Mouse (Mus musculus) small intestine, adult 2 months (tissue): Measurements from ENCODE around the gene Prkch. TPM values are rescaled to one million over a fixed set of nuclear protein-coding genes. Genes with fewer than 3 reads are reported as not detected.

Source experiments
- H3K27ac ChIP-seq: fragments of 200-500 bp; 2 replicates; pipeline ENCODE4 v1.5.1; 2012; ENCODE audit warnings: low read depth, low read length, control low read depth, inconsistent platforms; ENCODE audit not compliant: insufficient read depth
- H3K27me3 ChIP-seq: fragments of 200-500 bp; 2 replicates; pipeline ENCODE4 v1.6.1; 2012; ENCODE audit warnings: mild to moderate bottlenecking, moderate library complexity, low read length, inconsistent platforms; ENCODE audit not compliant: control insufficient read depth, insufficient read depth
- H3K36me3 ChIP-seq: fragments of 200-500 bp; 2 replicates; pipeline ENCODE4 v1.6.1; 2012; ENCODE audit warnings: mild to moderate bottlenecking, low read length, control low read depth, inconsistent platforms; ENCODE audit not compliant: control insufficient read depth, insufficient read depth
- H3K4me1 ChIP-seq: fragments of 200-500 bp; 2 replicates; pipeline ENCODE4 v1.6.1; 2012; ENCODE audit warnings: low read length, inconsistent platforms, mixed read lengths; ENCODE audit not compliant: control insufficient read depth, insufficient read depth, insufficient read length
- H3K4me3 ChIP-seq: fragments of 200-500 bp; 2 replicates; pipeline ENCODE4 v1.5.1; 2012; ENCODE audit warnings: low read depth, mild to moderate bottlenecking, control low read depth, inconsistent platforms, low read length, moderate library complexity
- CTCF ChIP-seq: fragments of 200-500 bp; IDR thresholded peaks from 2 replicates; pipeline ENCODE4 v1.5.1; 2012; ENCODE audit warnings: low read depth, mild to moderate bottlenecking, control low read depth, inconsistent platforms, low read length, moderate library complexity, mixed read lengths; ENCODE audit not compliant: insufficient replicate concordance, insufficient read length; ENCODE audit errors: extremely low read depth
- POLR2A ChIP-seq: fragments of 200-500 bp; IDR thresholded peaks from 2 replicates; pipeline ENCODE4 v1.6.1; 2012; ENCODE audit warnings: low read depth, mild to moderate bottlenecking, control low read depth, inconsistent platforms, low read length, moderate library complexity
- WGBS: fragments of 180-500 bp; shearing (Covaris S2); methylation state at CpG from one replicate; pipeline ENCODE4 v1.1.7; 2018; 5-methylcytosine and 5-hydroxymethylcytosine counted together
- polyA plus RNA-seq: library from polyadenylated mRNA; depleted of rRNA; stranded (reverse); fragments of >200 nt; gene quantifications from 2 replicates; pipeline ENCODE4 v1.2.3, GENCODE M21; 2012

Prkch gene
- polyA plus RNA-seq, 1 experiment: 3.2 TPM

GRCm38 (mm10) chr12:73633707-73634106 lies 49.1 kb downstream of the Prkch start:
- no peak overlapping the region for H3K27ac ChIP-seq
- no peak for TF ChIP-seq CTCF
- TF ChIP-seq POLR2A: no peak
- peaks cover 14% of the 10 kb centered on the region; the same call in 1 of the 2 replicates for H3K4me1 ChIP-seq
- WGBS: 85% methylated on average over 4 of the region's 4 CpGs
- H3K27me3 ChIP-seq: no peaks in the 10 kb centered on the region
- H3K4me3 ChIP-seq: no peak overlapping the region
- no peaks in the 10 kb centered on the region for H3K36me3 ChIP-seq

- no peak overlapping the region for H3K4me3 ChIP-seq
- WGBS: 72% methylated on average over 2 of the region's 2 CpGs
- H3K27ac ChIP-seq: no peak overlapping the region
- TF ChIP-seq CTCF (no peak), POLR2A (no peak)
- no peaks in the 10 kb centered on the region for H3K27me3 ChIP-seq
- H3K36me3 ChIP-seq: no peaks in the 10 kb centered on the region
- no peaks in the 10 kb centered on the region for H3K4me1 ChIP-seq
These were observed 55.0 kb downstream of the Prkch start for GRCm38 (mm10) chr12:73639571-73639970.

DNA sequence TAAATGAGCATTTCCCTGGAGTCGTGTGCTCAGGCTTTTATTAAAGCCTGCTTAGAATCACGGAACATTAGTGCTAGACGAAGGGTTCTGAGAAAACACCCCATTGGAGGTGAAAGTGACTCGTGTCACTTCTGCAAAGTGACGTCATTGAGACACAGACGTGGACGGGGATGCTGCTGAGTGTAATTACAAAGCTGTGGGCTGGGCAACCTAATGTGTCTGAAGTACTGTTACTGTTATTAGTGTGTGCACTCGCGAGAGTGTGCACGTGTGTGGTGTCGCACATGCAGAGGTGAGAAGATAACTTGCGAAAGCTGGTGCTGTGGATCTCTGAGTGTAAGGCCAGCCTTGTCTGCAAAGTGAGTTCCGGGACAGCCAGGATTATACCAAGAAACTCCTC lies 56.6 kb downstream of the Prkch start:
- H3K27me3 ChIP-seq: no peaks in the 10 kb centered on the region
- 81% methylated on average over 13 of the region's 13 CpGs for WGBS
- TF ChIP-seq CTCF: no peak
- no peak for TF ChIP-seq POLR2A
- no peak overlapping the region for H3K27ac ChIP-seq
- H3K4me1 ChIP-seq: no peaks in the 10 kb centered on the region
- H3K36me3 ChIP-seq: no peaks in the 10 kb centered on the region
- no peak overlapping the region for H3K4me3 ChIP-seq

DNA sequence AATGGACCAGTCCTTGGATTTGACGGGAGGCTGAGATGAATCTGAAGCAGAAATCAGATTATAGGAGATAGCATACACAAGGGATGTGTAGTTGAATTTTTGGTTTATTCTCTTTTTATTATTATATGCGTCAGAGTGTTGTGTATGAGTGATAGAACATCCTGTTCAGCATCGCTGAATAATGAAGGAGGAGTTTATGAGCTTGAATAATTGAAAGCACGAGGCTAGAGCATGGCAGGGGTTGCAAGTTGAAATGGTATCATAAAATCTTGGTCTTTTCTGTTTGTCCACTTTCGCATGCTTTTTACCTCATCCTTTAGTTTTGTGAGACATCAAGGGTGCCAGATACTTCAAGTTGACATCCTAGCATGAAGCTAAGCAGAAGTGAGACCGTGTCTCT lies 60.6 kb downstream of the Prkch start:
- H3K27ac ChIP-seq: no peak overlapping the region
- 80% methylated on average over 6 of the region's 6 CpGs for WGBS
- H3K4me1 ChIP-seq: no peaks in the 10 kb centered on the region
- H3K27me3 ChIP-seq: no peaks in the 10 kb centered on the region
- TF ChIP-seq POLR2A (no peak), CTCF (no peak)
- H3K4me3 ChIP-seq: no peak overlapping the region
- H3K36me3 ChIP-seq: no peaks in the 10 kb centered on the region

GRCm38 (mm10) chr12:73647686-73648085 lies 63.1 kb downstream of the Prkch start:
- peak overlapping the region; percentile 25; the same call in 1 of the 2 replicates for H3K27ac ChIP-seq
- 87% methylated on average over 2 of the region's 2 CpGs for WGBS
- no peaks in the 10 kb centered on the region for H3K36me3 ChIP-seq
- TF ChIP-seq CTCF (no peak), POLR2A (no peak)
- H3K4me3 ChIP-seq: no peak overlapping the region
- no peaks in the 10 kb centered on the region for H3K27me3 ChIP-seq
- no peaks in the 10 kb centered on the region for H3K4me1 ChIP-seq

DNA sequence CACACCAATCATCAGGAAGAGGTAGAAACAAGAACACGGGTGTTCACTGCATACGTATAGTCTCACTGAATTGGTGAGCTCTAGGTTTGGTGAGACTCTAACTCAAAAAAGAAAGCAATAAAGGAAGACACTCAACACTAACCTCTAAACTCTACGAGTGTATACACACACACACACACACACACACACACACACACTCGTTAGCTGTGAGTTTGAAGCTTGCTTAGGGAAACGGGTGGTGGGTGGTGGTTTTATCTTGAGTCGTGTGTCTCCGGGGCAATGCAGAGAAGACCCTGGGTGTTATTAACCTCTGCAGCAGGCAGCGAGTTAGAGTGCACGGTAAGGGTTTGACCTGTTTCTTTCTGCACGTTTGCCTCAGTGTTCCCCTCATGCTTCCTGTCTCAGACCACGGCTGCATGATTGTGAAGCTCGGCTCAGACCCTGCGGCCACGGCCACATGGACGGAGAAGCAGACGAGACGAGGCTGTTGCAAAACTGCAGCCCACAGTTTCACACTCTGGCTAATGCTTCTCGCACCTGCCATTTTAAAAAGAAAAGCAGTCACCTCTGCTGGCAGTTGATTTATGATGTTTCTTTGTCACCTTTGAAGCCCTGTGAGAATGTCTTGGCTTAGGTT lies 72.1 kb downstream of the Prkch start:
- WGBS: 60% methylated on average over 18 of the region's 18 CpGs
- no peaks in the 10 kb centered on the region for H3K4me1 ChIP-seq
- no peak overlapping the region for H3K27ac ChIP-seq
- no peaks in the 10 kb centered on the region for H3K27me3 ChIP-seq
- H3K4me3 ChIP-seq: no peak overlapping the region
- no peak for TF ChIP-seq POLR2A
- no peaks in the 10 kb centered on the region for H3K36me3 ChIP-seq

- TF ChIP-seq POLR2A (no peak), CTCF (no peak)
- Histone ChIP-seq H3K27ac (no peak overlapping the region), H3K36me3 (no peaks in the 10 kb centered on the region), H3K4me1 (peaks cover 3% of the 10 kb centered on the region; the same call in 1 of the 2 replicates), H3K4me3 (no peak overlapping the region), H3K27me3 (no peaks in the 10 kb centered on the region)
- 53% methylated on average over 3 of the region's 3 CpGs for WGBS
These were observed 78.8 kb downstream of the Prkch start for GRCm38 (mm10) chr12:73663421-73663820.
